Mouse (Mus musculus) MEL (cell line): Measurements from ENCODE around the gene Myog. TPM values are rescaled to one million over a fixed set of nuclear protein-coding genes. Genes with fewer than 3 reads are reported as not detected.

ENCODE experiments used
- DNase-seq: peaks from one replicate; pipeline ENCODE4 v3.0.0; 2011; ENCODE audit warnings: low read depth, low spot score
- H3K27ac ChIP-seq: 2 replicates; pipeline ENCODE4 v1.5.1; 2012; ENCODE audit warnings: low read depth, mild to moderate bottlenecking, control low read depth, low read length, moderate library complexity; ENCODE audit not compliant: control insufficient read depth
- H3K27me3 ChIP-seq, 2 experiments: fragments of 150-350 bp in 1 of 2; sonication (generic) in 1 of 2; 2 replicates each; pipeline ENCODE4 v1.6.1; 2012; ENCODE audit warnings: low read length in 2 of 2, mild to moderate bottlenecking in 2 of 2, improper control_type of control experiment in 1 of 2, moderate library complexity in 1 of 2; ENCODE audit not compliant: insufficient read depth in 2 of 2, control insufficient read depth in 1 of 2
- H3K36me3 ChIP-seq, 2 experiments: 2 replicates each; pipeline ENCODE4 v1.6.1; 2012 to 2014; ENCODE audit warnings: low read length in 2 of 2, improper control_type of control experiment in 1 of 2, inconsistent platforms in 1 of 2, mild to moderate bottlenecking in 1 of 2; ENCODE audit not compliant: insufficient read depth in 2 of 2, control insufficient read depth in 1 of 2
- H3K4me1 ChIP-seq, 2 experiments: fragments of 150-350 bp in 1 of 2; sonication (generic) in 1 of 2; 2 replicates each; pipeline ENCODE4 v1.6.1; 2012; ENCODE audit warnings: low read length in 2 of 2, improper control_type of control experiment in 1 of 2, mild to moderate bottlenecking in 1 of 2; ENCODE audit not compliant: insufficient read depth in 2 of 2, control insufficient read depth in 1 of 2
- H3K4me3 ChIP-seq, 2 experiments: fragments of 150-350 bp in 1 of 2; sonication (generic) in 1 of 2; 2 replicates each; pipeline ENCODE4 v1.5.1; 2012; ENCODE audit warnings: low read depth in 2 of 2, low read length in 2 of 2, mild to moderate bottlenecking in 2 of 2, moderate library complexity in 2 of 2, control low read depth in 1 of 2, improper control_type of control experiment in 1 of 2; ENCODE audit not compliant: control insufficient read depth in 1 of 2, insufficient read depth in 1 of 2
- H3K79me2 ChIP-seq: 2 replicates; pipeline ENCODE4 v1.6.1; 2012; ENCODE audit warnings: mild to moderate bottlenecking, low read length, moderate library complexity; ENCODE audit not compliant: control insufficient read depth, poor library complexity, insufficient read depth
- H3K9ac ChIP-seq: 2 replicates; pipeline ENCODE4 v1.6.1; 2012; ENCODE audit warnings: low read depth, mild to moderate bottlenecking, control low read depth, low read length, moderate library complexity; ENCODE audit not compliant: control insufficient read depth, poor library complexity, severe bottlenecking
- H3K9me3 ChIP-seq: fragments of 150-350 bp; sonication (generic); replicated peaks from 2 replicates; pipeline ENCODE4 v1.6.1; 2012; ENCODE audit warnings: mild to moderate bottlenecking, low read length, improper control_type of control experiment, moderate library complexity; ENCODE audit not compliant: insufficient read depth
- CHD1 ChIP-seq: IDR thresholded peaks from 2 replicates; pipeline ENCODE4 v1.6.1; 2012; ENCODE audit warnings: low read depth, mild to moderate bottlenecking, inconsistent platforms, low read length, improper control_type of control experiment
- EP300 ChIP-seq, 2 experiments: IDR thresholded peaks; 2 replicates each; pipeline ENCODE4 v1.6.1; 2011; ENCODE audit warnings: improper control_type of control experiment in 2 of 2, low read length in 2 of 2, low read depth in 1 of 2, mild to moderate bottlenecking in 1 of 2
- GABPA ChIP-seq: IDR thresholded peaks from 2 replicates; pipeline ENCODE4 v1.6.1; 2012; ENCODE audit warnings: low read depth, mild to moderate bottlenecking, inconsistent platforms, low read length, improper control_type of control experiment, moderate library complexity
- KAT2A ChIP-seq: conservative IDR thresholded peaks from 2 replicates; pipeline ENCODE4 v1.6.1; 2012; ENCODE audit warnings: low read depth, low read length, improper control_type of control experiment, inconsistent platforms
- MAFK ChIP-seq: IDR thresholded peaks from 2 replicates; pipeline ENCODE4 v1.6.1; 2011; ENCODE audit warnings: low read depth, mild to moderate bottlenecking, low read length, improper control_type of control experiment, borderline replicate concordance
- MAX ChIP-seq: IDR thresholded peaks from 2 replicates; pipeline ENCODE4 v1.6.1; 2011; ENCODE audit warnings: low read length, improper control_type of control experiment
- MEF2A ChIP-seq: IDR thresholded peaks from 2 replicates; pipeline ENCODE4 v1.6.1; 2014; ENCODE audit warnings: low read depth, mild to moderate bottlenecking, inconsistent platforms, low read length, improper control_type of control experiment; ENCODE audit not compliant: poor library complexity, insufficient replicate concordance, severe bottlenecking; ENCODE audit errors: extremely low read depth
- MXI1 ChIP-seq: IDR thresholded peaks from 2 replicates; pipeline ENCODE4 v1.6.1; 2011; ENCODE audit warnings: mild to moderate bottlenecking, low read depth, low read length, improper control_type of control experiment
- MYC ChIP-seq: IDR thresholded peaks from 2 replicates; pipeline ENCODE4 v1.6.1; 2011; ENCODE audit warnings: low read depth, mild to moderate bottlenecking, low read length, improper control_type of control experiment, moderate library complexity
- NRF1 ChIP-seq: IDR thresholded peaks from 2 replicates; pipeline ENCODE4 v1.6.1; 2014; ENCODE audit warnings: low read depth, mild to moderate bottlenecking, inconsistent platforms, low read length, improper control_type of control experiment, moderate library complexity; ENCODE audit not compliant: poor library complexity, insufficient read depth, severe bottlenecking
- POLR2A ChIP-seq, 2 experiments: IDR thresholded peaks; 2 replicates each; pipeline ENCODE4 v1.6.1; 2011 to 2012; ENCODE audit warnings: low read length in 2 of 2, mild to moderate bottlenecking in 2 of 2, control low read depth in 1 of 2, improper control_type of control experiment in 1 of 2, low read depth in 1 of 2, moderate library complexity in 1 of 2; ENCODE audit not compliant: control insufficient read depth in 1 of 2, insufficient read depth in 1 of 2, poor library complexity in 1 of 2
- POLR2AphosphoS2 ChIP-seq: IDR thresholded peaks from 2 replicates; pipeline ENCODE4 v1.6.1; 2011; ENCODE audit warnings: low read length, improper control_type of control experiment
- RAD21 ChIP-seq: IDR thresholded peaks from 2 replicates; pipeline ENCODE4 v1.6.1; 2011; ENCODE audit warnings: mild to moderate bottlenecking, low read depth, low read length, improper control_type of control experiment
- USF1 ChIP-seq: IDR thresholded peaks from 2 replicates; pipeline ENCODE4 v1.6.1; 2014; ENCODE audit warnings: low read depth, mild to moderate bottlenecking, inconsistent platforms, low read length, improper control_type of control experiment, moderate library complexity
- USF2 ChIP-seq, 2 experiments: IDR thresholded peaks; 2 replicates each; pipeline ENCODE4 v1.6.1; 2011 to 2012; ENCODE audit warnings: improper control_type of control experiment in 2 of 2, low read length in 2 of 2, borderline replicate concordance in 1 of 2, inconsistent platforms in 1 of 2, low read depth in 1 of 2, mild to moderate bottlenecking in 1 of 2; ENCODE audit not compliant: insufficient read depth in 1 of 2
- ZC3H11A ChIP-seq: IDR thresholded peaks from 2 replicates; pipeline ENCODE4 v1.6.1; 2012; ENCODE audit warnings: low read depth, mild to moderate bottlenecking, inconsistent platforms, low read length, improper control_type of control experiment
- polyA plus RNA-seq, 2 experiments: library from polyadenylated mRNA; stranded (reverse) in 1 of 2; unstranded in 1 of 2; fragments of >175 nt in 1 of 2; fragments of >200 nt in 1 of 2; gene quantifications; 2 replicates each; pipeline versions ENCODE4 v1.2.1 to v1.2.4; 2012; ENCODE audit warnings: low replicate concordance in 2 of 2, low read depth in 1 of 2; ENCODE audit not compliant: insufficient read length in 2 of 2, insufficient read depth in 1 of 2, missing spikeins in 1 of 2
- total RNA-seq: library from RNA; depleted of rRNA; stranded (reverse); fragments of 300-350 nt; gene quantifications from 2 replicates; pipeline ENCODE4 v1.2.3, GENCODE M21; 2012

Gene Myog
- total and polyA plus RNA-seq, 3 experiments, result not detected

- no peaks in the 10 kb centered on the region for H3K9me3 ChIP-seq
- H3K4me1 ChIP-seq, result no peaks in the 10 kb centered on the region
- no peak overlapping the region for H3K4me3 ChIP-seq
These were observed 47.3 kb downstream of the Myog start for GRCm38 (mm10) chr1:134336958-134337710.

GRCm38 (mm10) chr1:134339162-134339561, 49.4 kb downstream of the Myog start:
- no peak for DNase-seq
- Histone ChIP-seq H3K36me3 (no peaks in the 10 kb centered on the region), H3K9ac (no peak overlapping the region), H3K27me3 (no peaks in the 10 kb centered on the region), H3K79me2 (no peaks in the 10 kb centered on the region), H3K4me3 (no peak overlapping the region), H3K27ac (no peak overlapping the region), H3K9me3 (no peaks in the 10 kb centered on the region), H3K4me1 (no peaks in the 10 kb centered on the region)
- TF ChIP-seq POLR2A (IDR thresholded peaks at IDR 0.05; ENCODE audit: control insufficient read depth in 1 of 2, insufficient read depth in 1 of 2, low read depth in 1 of 2, low read length in 2 of 2, poor library complexity in 1 of 2) (no peak), POLR2AphosphoS2 (no peak), USF2 (IDR thresholded peaks at IDR 0.05; ENCODE audit: borderline replicate concordance in 1 of 2, insufficient read depth in 1 of 2, low read depth in 1 of 2, low read length in 2 of 2) (no peak), MAX (no peak), NRF1 (no peak), MYC (no peak), CHD1 (no peak), ZC3H11A (no peak), KAT2A (no peak), MXI1 (no peak), RAD21 (no peak), GABPA (no peak), MAFK (no peak), MEF2A (no peak), EP300 (IDR thresholded peaks at IDR 0.05; ENCODE audit: low read depth in 1 of 2, low read length in 2 of 2) (no peak)

More at GRCm38 (mm10) chr1:134336958-134337710, 47.3 kb downstream of the Myog start:
- H3K79me2 ChIP-seq, result no peaks in the 10 kb centered on the region
- no peak for TF ChIP-seq POLR2A (IDR thresholded peaks at IDR 0.05; ENCODE audit: control insufficient read depth in 1 of 2, insufficient read depth in 1 of 2, low read depth in 1 of 2, low read length in 2 of 2, poor library complexity in 1 of 2)
- TF ChIP-seq USF1, result peak; percentile 69
- TF ChIP-seq, all 39 proteins: peak for 1
- DNase-seq, result no peak
- H3K9ac ChIP-seq, result no peak overlapping the region
- no peaks in the 10 kb centered on the region for H3K27me3 ChIP-seq
- no peak overlapping the region for H3K27ac ChIP-seq
- no peaks in the 10 kb centered on the region for H3K36me3 ChIP-seq
